Mouse (Mus musculus): ENCODE measurements at regions not wholly inside any gene's neighbourhood (a gene's known extent, or its start where the extent isn't known, plus 50 kb on each side); places are given as distances from the start of the nearest gene placed in this dataset.
"Not testable (repeated sequence)": the region's sequence is repeated elsewhere in the genome, so short reads cannot be mapped to it uniquely, and the experiment has no call there.

- Histone ChIP-seq H3K4me3 (no peak overlapping the region), H3K9ac (no peak overlapping the region), H3K9me3 (no peaks in the 10 kb centered on the region), H3K4me1 (no peaks in the 10 kb centered on the region), H3K4me2 (replicated peaks) (no peak overlapping the region), H3K36me3 (no peaks in the 10 kb centered on the region), H3K27ac (no peak overlapping the region), H3K27me3 (replicated peaks) (no peaks in the 10 kb centered on the region)
- 83% methylated on average over 1 of the region's 1 CpGs for WGBS
- ATAC-seq (ENCODE audit: low FRiP score, low read depth): no peak
Measured at GRCm38 (mm10) chr6:16365450-16365849, 532.8 kb downstream of the Tfec start.

DNA sequence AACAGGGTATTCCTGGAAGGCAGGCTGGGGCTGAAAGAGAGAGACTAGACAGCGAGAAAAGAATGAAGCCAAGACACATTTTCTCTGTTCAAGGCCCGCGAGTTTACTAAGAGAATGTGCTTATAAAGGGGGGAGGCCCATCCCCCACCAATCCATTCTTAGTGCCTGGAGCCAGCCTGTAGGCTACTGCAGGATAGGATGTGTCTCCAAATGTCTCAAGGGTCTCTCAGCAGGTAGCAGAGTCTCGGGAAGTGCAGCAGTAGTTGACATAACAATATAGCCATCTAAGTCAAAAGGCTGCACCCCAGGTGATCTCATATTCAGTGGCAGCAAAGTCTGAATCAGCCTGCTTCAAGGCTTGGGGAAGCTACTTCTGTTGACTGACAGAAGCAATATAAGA is 536.2 kb downstream of the Tfec start:
- H3K36me3 ChIP-seq: no peaks in the 10 kb centered on the region
- H3K4me3 ChIP-seq: no peak overlapping the region
- WGBS: 51% methylated on average over 4 of the region's 4 CpGs
- H3K4me2 ChIP-seq (replicated peaks): no peak overlapping the region
- no peaks in the 10 kb centered on the region for H3K9me3 ChIP-seq
- no peak for ATAC-seq (ENCODE audit: low FRiP score, low read depth)
- H3K27me3 ChIP-seq (replicated peaks): no peaks in the 10 kb centered on the region
- H3K4me1 ChIP-seq: no peaks in the 10 kb centered on the region
- no peak overlapping the region for H3K9ac ChIP-seq
- no peak overlapping the region for H3K27ac ChIP-seq

- H3K4me3 ChIP-seq; H3K4me1 ChIP-seq; H3K9ac ChIP-seq; H3K27me3 ChIP-seq (replicated peaks); H3K36me3 ChIP-seq; H3K27ac ChIP-seq; H3K4me2 ChIP-seq (replicated peaks); H3K9me3 ChIP-seq: not testable (repeated sequence)
- 51% methylated on average over 24 of the region's 25 CpGs for WGBS
- ATAC-seq (ENCODE audit: low FRiP score, low read depth): peak; percentile 86
Measured at GRCm38 (mm10) chr6:16359881-16360711, 538.1 kb downstream of the Tfec start.

DNA sequence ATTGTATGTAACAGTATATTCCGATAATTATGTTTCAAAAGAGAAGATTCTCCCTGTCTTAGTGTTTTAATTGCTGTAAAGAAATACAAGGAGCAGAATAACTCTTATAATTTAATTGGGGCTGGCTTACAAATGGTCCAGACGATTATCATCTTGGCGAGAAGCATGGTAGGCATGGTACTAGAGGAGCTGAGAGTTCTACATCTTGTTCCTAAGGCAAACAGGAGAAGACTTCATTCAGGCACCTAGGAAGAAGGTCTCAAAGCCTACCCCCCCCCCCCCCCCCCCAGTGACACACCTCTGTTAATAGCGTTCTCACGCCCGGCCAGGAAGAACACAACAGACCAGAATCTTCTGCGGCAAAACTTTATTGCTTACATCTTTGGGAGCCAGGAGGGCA is 538.8 kb downstream of the Tfec start:
- Histone ChIP-seq H3K4me3 (peak overlapping the region; percentile 24), H3K9me3 (no peaks in the 10 kb centered on the region), H3K9ac (no peak overlapping the region), H3K36me3 (no peaks in the 10 kb centered on the region), H3K4me2 (replicated peaks) (peak overlapping the region; percentile 48), H3K4me1 (no peaks in the 10 kb centered on the region), H3K27me3 (replicated peaks) (no peaks in the 10 kb centered on the region), H3K27ac (no peak overlapping the region)
- ATAC-seq (ENCODE audit: low FRiP score, low read depth): peak; percentile 76; the same call in 1 of the 2 replicates
- 78% methylated on average over 6 of the region's 7 CpGs for WGBS

DNA sequence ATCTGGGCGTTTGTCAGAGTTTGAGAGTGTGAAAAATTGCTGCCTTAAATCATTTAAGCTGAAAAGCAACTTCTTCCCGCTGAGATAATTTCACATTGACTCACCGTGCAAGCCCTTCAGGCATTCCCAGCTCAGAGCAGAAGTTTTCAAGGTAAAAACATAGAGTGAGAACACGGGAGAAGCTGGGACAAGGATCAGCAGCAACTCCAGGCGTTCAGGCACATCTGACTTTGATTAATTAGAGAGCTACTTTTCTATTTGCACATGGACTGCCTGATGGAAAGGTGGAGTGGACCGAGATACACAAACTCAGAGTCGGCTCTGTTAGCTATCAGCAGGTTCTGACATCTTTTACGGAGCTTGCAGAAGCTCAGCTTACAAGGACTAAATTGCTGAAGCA is 564.6 kb downstream of the Tfec start:
- H3K4me3 ChIP-seq: no peak overlapping the region
- no peak overlapping the region for H3K27ac ChIP-seq
- no peaks in the 10 kb centered on the region for H3K27me3 ChIP-seq (replicated peaks)
- no peak overlapping the region for H3K4me2 ChIP-seq (replicated peaks)
- no peaks in the 10 kb centered on the region for H3K9me3 ChIP-seq
- H3K9ac ChIP-seq: no peak overlapping the region
- no peaks in the 10 kb centered on the region for H3K36me3 ChIP-seq
- no peak for ATAC-seq (ENCODE audit: low FRiP score, low read depth)
- 47% methylated on average over 8 of the region's 8 CpGs for WGBS
- H3K4me1 ChIP-seq: no peaks in the 10 kb centered on the region

DNA sequence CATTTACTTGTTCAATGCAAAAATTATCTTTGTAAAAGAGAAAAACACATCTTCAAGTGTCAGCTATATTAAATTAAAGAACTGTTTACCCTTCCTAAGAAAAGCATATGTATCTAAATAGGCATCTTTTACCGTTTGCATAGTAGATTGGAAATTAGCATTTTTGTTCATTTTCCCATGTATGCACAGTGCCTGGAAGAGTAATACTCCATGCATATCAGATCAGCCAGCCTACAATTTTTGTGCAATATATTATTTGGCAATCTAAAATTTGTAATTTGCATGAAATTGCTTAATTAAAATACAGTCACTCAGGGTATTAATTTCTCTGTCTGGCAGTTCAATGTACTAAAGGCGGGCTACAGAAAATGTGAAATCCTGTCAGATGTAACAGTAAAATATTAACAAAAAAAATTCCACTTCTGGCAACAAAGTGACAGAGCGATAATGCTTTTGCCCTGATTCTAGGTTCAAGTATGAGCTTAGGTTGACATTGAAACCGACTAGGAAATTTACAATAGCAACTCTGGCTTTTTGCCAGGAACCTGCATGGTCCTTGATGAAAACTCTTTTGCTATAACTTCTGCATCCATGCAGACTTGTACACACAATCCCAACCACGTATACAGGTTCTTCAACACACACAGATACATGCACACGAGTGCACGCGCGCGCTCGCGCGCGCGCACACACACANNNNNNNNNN is 583.8 kb downstream of the Tfec start:
- WGBS: 88% methylated on average over 15 of the region's 15 CpGs
- Histone ChIP-seq H3K9me3 (no peaks in the 10 kb centered on the region), H3K36me3 (no peaks in the 10 kb centered on the region), H3K4me3 (no peak overlapping the region), H3K27ac (no peak overlapping the region), H3K4me2 (replicated peaks) (no peak overlapping the region), H3K27me3 (replicated peaks) (no peaks in the 10 kb centered on the region), H3K9ac (no peak overlapping the region), H3K4me1 (no peaks in the 10 kb centered on the region)
- no peak for ATAC-seq (ENCODE audit: low FRiP score, low read depth)

DNA sequence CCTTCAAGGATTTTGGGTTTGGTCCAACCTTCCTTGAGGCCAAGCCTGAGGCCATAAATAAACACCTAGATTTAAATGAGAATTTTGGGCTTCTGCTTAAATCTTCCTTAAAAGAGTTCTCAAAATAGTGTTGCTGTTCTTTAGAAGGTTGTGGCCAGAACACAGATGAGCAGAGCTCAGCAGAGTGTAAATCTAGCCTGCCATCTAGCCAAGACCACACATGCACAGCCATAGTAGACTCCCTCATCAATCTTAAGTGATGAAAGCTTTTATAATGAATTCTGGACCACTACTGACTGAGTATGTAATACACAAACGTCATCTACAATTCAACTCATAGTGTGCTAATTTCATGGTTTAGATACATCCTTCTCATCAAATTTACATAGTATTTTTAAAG is 585.3 kb downstream of the Tfec start:
- Histone ChIP-seq H3K36me3 (no peaks in the 10 kb centered on the region), H3K9me3 (no peaks in the 10 kb centered on the region), H3K27ac (no peak overlapping the region), H3K27me3 (replicated peaks) (no peaks in the 10 kb centered on the region), H3K4me3 (no peak overlapping the region), H3K4me1 (no peaks in the 10 kb centered on the region), H3K9ac (no peak overlapping the region), H3K4me2 (replicated peaks) (no peak overlapping the region)
- 11% methylated on average over 1 of the region's 1 CpGs for WGBS
- no peak for ATAC-seq (ENCODE audit: low FRiP score, low read depth)

- Histone ChIP-seq H3K4me2 (replicated peaks) (no peak overlapping the region), H3K27me3 (replicated peaks) (no peaks in the 10 kb centered on the region), H3K27ac (no peak overlapping the region), H3K9ac (no peak overlapping the region), H3K36me3 (no peaks in the 10 kb centered on the region), H3K4me1 (no peaks in the 10 kb centered on the region), H3K4me3 (no peak overlapping the region), H3K9me3 (no peaks in the 10 kb centered on the region)
- no peak for ATAC-seq (ENCODE audit: low FRiP score, low read depth)
- WGBS: 50% methylated on average over 8 of the region's 8 CpGs
Measured at GRCm38 (mm10) chr6:16283328-16284072, 563.0 kb downstream of the Mdfic start.

GRCm38 (mm10) chr6:16281938-16282337 is 561.5 kb downstream of the Mdfic start:
- 91% methylated on average over 6 of the region's 6 CpGs for WGBS
- no peak for ATAC-seq (ENCODE audit: low FRiP score, low read depth)

More at GRCm38 (mm10) chr6:16281938-16282337, 561.5 kb downstream of the Mdfic start:
- Histone ChIP-seq H3K4me3 (no peak overlapping the region), H3K36me3 (no peaks in the 10 kb centered on the region), H3K4me1 (no peaks in the 10 kb centered on the region), H3K4me2 (replicated peaks) (no peak overlapping the region), H3K9me3 (no peaks in the 10 kb centered on the region), H3K9ac (no peak overlapping the region), H3K27me3 (replicated peaks) (no peaks in the 10 kb centered on the region), H3K27ac (no peak overlapping the region)

Data from neural tube, embryonic 12.5 days (tissue).